Mouse (Mus musculus) left cerebral cortex, postnatal 14 days (tissue): Measurements from ENCODE around the gene Mmgt1. TPM values are rescaled to one million over a fixed set of nuclear protein-coding genes. Genes with fewer than 3 reads are reported as not detected.

Experiments
- DNase-seq, 2 experiments: peaks; one replicate each; pipeline ENCODE4 v3.0.0; 2021 to 2022; ENCODE audit warnings: low spot score in 2 of 2, mixed read lengths in 1 of 2
- intact Hi-C: fragments of 180-260 bp; cut with DNase I; formaldehyde crosslinking; loops from one replicate; pipeline ENCODE4 v1.15.1; 2025
- long read RNA-seq, 2 experiments: library from polyadenylated mRNA; stranded (forward); transcript quantifications; one replicate each; pipeline ENCODE4 v2.0.0; 2021
- total RNA-seq, 2 experiments: library from RNA; stranded (reverse); gene quantifications; 2 replicates each; pipeline ENCODE4 v1.2.3; 2021

Mmgt1 gene
- 10 to 100 TPM; 30.1 to 32.4 TPM for total RNA-seq
- long read RNA-seq, experiment 1, full-length matches to known transcripts, result 5 of 8 reads
- long read RNA-seq, experiment 1, partial matches to known transcripts, result 0 of 8 reads
- long read RNA-seq, experiment 1, other reads (novel, unspliced or antisense), result 3 of 8 reads
- long read RNA-seq, experiment 2, full-length matches to known transcripts, result 8 of 11 reads
- long read RNA-seq, experiment 2, partial matches to known transcripts, result 0 of 11 reads
- long read RNA-seq, experiment 2, other reads (novel, unspliced or antisense), result 3 of 11 reads

- DNase-seq, result peak; percentile 91 to 92
- intact Hi-C loops, result no loop called here
Observed at GRCm38 (mm10) chrX:56597887-56598640, at the start of gene Mmgt1. Gene Mmgt1 (minus strand): TSS chrX:56598069.

GRCm38 (mm10) chrX:56640066-56640465, 42.2 kb upstream of the Mmgt1 start:
- intact Hi-C loops, result no loop called here
- no peak for DNase-seq

- intact Hi-C loops, result no loop called here
- DNase-seq, result no peak
Observed at GRCm38 (mm10) chrX:56636185-56636584, 38.3 kb upstream of the Mmgt1 start.

GRCm38 (mm10) chrX:56615236-56615635, 17.4 kb upstream of the Mmgt1 start:
- intact Hi-C loops, result no loop called here

GRCm38 (mm10) chrX:56610318-56610694, 12.4 kb upstream of the Mmgt1 start:
- no peak for DNase-seq
- intact Hi-C loops, result no loop called here

More at GRCm38 (mm10) chrX:56615236-56615635, 17.4 kb upstream of the Mmgt1 start:
- DNase-seq, result no peak

GRCm38 (mm10) chrX:56609623-56610317, 11.9 kb upstream of the Mmgt1 start, which contains the start of gene Slc9a6:
Gene Slc9a6 (plus strand): TSS chrX:56609757.
- intact Hi-C loops, result no loop called here
- DNase-seq, result peak; percentile 42 to 69

GRCm38 (mm10) chrX:56609285-56609622, 11.4 kb upstream of the Mmgt1 start:
- intact Hi-C loops, result no loop called here
- DNase-seq, result no peak

- intact Hi-C loops, result no loop called here
- DNase-seq, result no peak
Observed at GRCm38 (mm10) chrX:56607032-56607710, 9.3 kb upstream of the Mmgt1 start.

- no peak for DNase-seq
- intact Hi-C loops, result no loop called here
Observed at GRCm38 (mm10) chrX:56606536-56606935, 8.7 kb upstream of the Mmgt1 start.

- peak in 1 of 2 experiments; percentile 2 for DNase-seq
- intact Hi-C loops, result no loop called here
Observed at GRCm38 (mm10) chrX:56597219-56597886, 516 bp downstream of the Mmgt1 start.

GRCm38 (mm10) chrX:56578200-56578599, 19.7 kb downstream of the Mmgt1 start:
- intact Hi-C loops, result no loop called here
- DNase-seq, result no peak

GRCm38 (mm10) chrX:56572465-56572864, 25.4 kb downstream of the Mmgt1 start:
- intact Hi-C loops, result no loop called here
- DNase-seq, result no peak

- intact Hi-C loops, result no loop called here
Observed at GRCm38 (mm10) chrX:56553584-56553983, 44.3 kb downstream of the Mmgt1 start.

GRCm38 (mm10) chrX:56549506-56549905, 48.4 kb downstream of the Mmgt1 start, which contains the start of gene Gm648:
Gene Gm648 (minus strand): TSS chrX:56549606.
- intact Hi-C loops, result no loop called here
- no peak for DNase-seq

More at GRCm38 (mm10) chrX:56553584-56553983, 44.3 kb downstream of the Mmgt1 start:
- no peak for DNase-seq

- intact Hi-C loops, result loop anchor here (10.0 kb wide), 1 partner anchor 298 kb away; no protein-coding TSS in a partner anchor
- peak; percentile 36 to 51 for DNase-seq
Observed at GRCm38 (mm10) chrX:56537162-56537561, 60.7 kb downstream of the Mmgt1 start.
